Mouse (Mus musculus): ENCODE results near the gene Pon2. TPM values are rescaled to one million over a fixed set of nuclear protein-coding genes. Genes with fewer than 3 reads are reported as not detected.

Pon2 gene
- polyA plus RNA-seq, 1 experiment from 2014 or later, result 32.3 TPM

Other genes starting within 250 kb of the Pon2 start
- not detected in 2 replicates for gene Pon1, start 104.5 kb downstream of the Pon2 start, polyA plus RNA-seq (2015; fragmentation: Nextera tagmentation; extraction: Ambion mirVana)
- gene Pon3, start 42.2 kb downstream of the Pon2 start, polyA plus RNA-seq (2015; fragmentation: Nextera tagmentation; extraction: Ambion mirVana), result 3.4 and 5.7 TPM in 2 replicates
- 11.4 and 11.5 TPM in 2 replicates for gene Asb4, start 84.9 kb upstream of the Pon2 start, polyA plus RNA-seq (2015; fragmentation: Nextera tagmentation; extraction: Ambion mirVana)
- gene Pdk4, start 197.9 kb upstream of the Pon2 start, polyA plus RNA-seq (2015; fragmentation: Nextera tagmentation; extraction: Ambion mirVana), result 0.86 and 1.4 TPM in 2 replicates